Mouse (Mus musculus) spleen, embryonic (tissue): ENCODE measurements around the gene Prex1.

Experiments used
- CTCF ChIA-PET: fragments of 350-600 bp; sonication (Branson Sonifier 250); formaldehyde crosslinking; loops from one replicate; lab custom pipeline; 2022; lab: Charles Lee

Prex1 gene

GRCm38 (mm10) chr2:166728261-166728680 lies 14.6 kb upstream of the Prex1 start:
- CTCF ChIA-PET, result interaction anchor here (0.7 kb wide), 1 partner anchor 8 kb away, joined by 3 read pairs; no protein-coding TSS in a partner anchor

GRCm38 (mm10) chr2:166727790-166728189 lies 14.2 kb upstream of the Prex1 start:
- CTCF ChIA-PET, result no interaction called here

DNA sequence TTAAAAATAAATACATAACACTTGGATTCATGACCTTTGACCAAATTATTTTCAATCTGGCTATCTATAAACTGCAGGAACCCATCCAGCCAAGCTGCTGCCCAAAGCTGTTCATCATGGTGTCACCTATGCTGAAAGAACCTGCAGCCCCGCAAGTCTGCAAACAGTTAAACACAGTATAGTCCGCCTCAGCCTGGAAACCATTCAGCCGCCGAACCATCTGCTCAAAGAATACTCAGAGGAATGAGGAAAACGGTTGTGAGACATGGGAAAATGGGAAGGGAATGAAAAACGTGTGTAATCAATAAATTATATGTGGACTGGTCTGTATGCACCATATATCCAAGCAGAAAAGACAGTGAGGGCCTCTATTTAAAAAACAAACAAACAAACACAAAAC lies 13.3 kb upstream of the Prex1 start:
- CTCF ChIA-PET, result no interaction called here

DNA sequence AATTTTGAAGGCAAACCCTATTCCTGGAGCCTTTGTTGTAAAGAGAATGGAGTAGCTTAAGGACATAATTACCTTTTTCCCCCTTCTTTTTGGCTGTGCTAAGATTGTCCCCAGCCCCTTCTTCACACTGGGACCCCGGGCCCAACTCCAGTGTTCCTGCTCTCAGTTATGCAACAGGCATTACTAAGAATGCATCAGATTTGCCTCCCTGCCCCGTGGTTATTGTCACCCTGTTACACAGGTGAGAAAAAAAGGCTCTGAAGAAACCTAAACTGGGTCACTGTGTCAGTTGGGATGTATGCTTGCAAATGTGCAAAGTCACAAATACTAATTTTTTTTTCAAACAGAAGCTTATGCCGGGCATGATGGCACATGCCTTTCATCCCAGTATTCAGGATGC lies 6.8 kb upstream of the Prex1 start:
- CTCF ChIA-PET, result interaction anchor here (0.5 to 1.2 kb wide), 5 partner anchors 8 to 1917 kb away, joined by 3 to 6 read pairs (median 3); no protein-coding TSS in a partner anchor

DNA sequence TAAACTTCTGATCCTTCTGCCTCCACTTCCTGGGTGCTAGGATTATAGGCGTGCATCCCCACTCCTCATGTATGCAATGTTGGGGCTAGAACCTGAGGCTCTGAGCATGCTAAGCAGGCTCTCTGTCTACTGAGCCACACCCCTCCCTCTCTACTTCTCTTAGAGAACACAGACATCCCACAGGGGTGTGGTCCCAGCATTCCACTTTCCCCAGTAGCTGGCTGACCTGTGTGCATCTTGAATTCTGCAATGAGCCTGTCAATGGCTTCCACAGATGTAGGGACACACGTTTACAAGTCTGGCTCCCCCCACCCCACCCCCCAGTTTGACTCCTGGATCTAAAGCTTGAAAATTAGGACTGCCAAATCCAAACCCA lies 6.3 kb upstream of the Prex1 start:
- CTCF ChIA-PET, result interaction anchor here (0.5 to 1.2 kb wide), 4 partner anchors 9 to 1917 kb away, joined by 3 to 6 read pairs (median 3); no protein-coding TSS in a partner anchor

GRCm38 (mm10) chr2:166719301-166719929 lies 5.8 kb upstream of the Prex1 start:
- CTCF ChIA-PET, result interaction anchor here (0.5 to 1.2 kb wide), 3 partner anchors 9 to 96 kb away, joined by 3 to 5 read pairs (median 4); no protein-coding TSS in a partner anchor

DNA sequence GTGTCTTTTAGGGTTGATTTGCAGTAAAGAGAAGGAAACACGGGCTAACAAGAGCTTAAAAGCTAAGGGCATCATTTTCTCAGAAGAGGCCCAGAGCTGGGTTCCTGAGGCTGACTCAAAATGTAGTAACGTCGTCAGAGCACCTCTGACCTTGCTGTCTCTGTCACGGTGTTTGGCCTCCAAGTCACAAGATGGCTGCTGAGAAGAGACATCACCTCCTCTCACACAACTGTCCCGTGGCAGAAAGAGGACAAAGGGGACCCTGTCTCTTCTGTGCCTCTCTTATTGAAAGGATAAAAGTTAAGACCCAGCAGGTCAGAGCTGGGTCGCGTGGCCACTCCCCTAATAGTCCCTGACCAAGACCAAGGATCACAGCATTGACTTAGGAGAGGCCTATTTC lies 2.4 kb upstream of the Prex1 start:
- CTCF ChIA-PET, result interaction anchor here (0.6 kb wide), 1 partner anchor 42 kb away, joined by 3 read pairs; no protein-coding TSS in a partner anchor

GRCm38 (mm10) chr2:166714427-166714699 lies 731 bp upstream of the Prex1 start:
- CTCF ChIA-PET, result no interaction called here

DNA sequence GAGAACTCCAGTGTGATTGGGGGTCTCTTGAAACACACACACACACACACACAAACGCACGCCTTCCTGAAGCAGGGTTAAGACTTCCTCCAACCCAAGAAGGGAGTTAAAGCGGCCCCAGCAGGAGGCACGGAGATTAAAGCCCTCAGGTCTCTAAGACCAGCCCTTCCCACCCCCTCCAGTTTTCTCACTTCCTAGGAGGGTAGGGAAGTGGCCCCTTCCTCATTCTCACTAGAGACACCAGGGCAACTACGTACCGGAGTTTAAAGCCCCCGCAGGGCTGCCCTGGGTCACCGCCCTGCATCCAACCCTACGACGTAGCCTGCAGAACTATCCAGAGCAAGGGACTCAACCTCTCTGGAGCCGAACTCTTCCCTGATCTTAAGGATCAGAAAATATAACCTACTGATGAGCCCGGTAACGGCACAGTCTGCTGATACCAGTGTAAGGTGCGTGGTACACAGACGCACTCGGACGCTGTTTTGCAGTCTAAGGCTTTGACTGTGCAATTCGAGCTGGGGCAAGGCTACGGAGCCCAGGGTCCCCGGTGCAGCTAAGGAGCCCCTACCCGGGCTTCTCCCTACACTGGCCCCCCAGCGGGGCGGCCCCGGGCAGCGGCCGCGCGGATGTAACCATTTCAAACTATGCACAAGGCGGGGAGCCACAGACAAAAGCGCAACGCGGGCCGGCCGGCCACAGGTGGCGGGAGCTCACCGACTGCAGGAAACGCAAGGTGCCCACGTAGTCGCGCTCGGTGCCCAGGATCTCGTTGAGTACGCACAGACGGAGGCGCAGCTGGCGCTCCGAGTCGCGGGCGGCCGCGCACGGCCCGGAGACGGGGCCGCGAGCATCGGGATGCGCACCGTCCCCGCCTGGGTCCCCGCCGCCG lies 587 bp downstream of the Prex1 start:
- CTCF ChIA-PET, result interaction anchor here (0.7 kb wide), 1 partner anchor 262 kb away, joined by 3 read pairs; no protein-coding TSS in a partner anchor

DNA sequence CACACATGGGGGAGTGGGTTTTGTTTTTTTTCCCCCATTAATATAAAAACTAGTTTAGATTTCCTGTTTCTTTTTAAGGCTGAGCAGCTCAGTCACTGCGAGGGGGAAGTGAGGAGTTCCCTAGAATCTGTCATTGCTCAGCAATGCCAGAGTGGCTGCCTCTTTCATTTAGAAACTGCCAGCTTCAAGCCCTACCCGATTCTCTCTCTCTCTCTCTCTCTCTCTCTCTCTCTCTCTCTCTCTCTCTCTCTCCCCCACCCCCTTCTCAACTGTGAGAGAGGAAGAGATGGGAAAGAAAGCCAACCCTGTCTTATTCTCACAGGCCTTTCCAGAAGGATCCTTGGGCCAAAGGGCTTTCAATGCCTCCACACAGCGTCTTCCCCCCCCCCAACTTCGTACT lies 1.3 kb downstream of the Prex1 start:
- CTCF ChIA-PET, result interaction anchor here (0.6 to 1.6 kb wide), 5 partner anchors 46 to 1241 kb away, joined by 3 to 11 read pairs (median 3); no protein-coding TSS in a partner anchor

DNA sequence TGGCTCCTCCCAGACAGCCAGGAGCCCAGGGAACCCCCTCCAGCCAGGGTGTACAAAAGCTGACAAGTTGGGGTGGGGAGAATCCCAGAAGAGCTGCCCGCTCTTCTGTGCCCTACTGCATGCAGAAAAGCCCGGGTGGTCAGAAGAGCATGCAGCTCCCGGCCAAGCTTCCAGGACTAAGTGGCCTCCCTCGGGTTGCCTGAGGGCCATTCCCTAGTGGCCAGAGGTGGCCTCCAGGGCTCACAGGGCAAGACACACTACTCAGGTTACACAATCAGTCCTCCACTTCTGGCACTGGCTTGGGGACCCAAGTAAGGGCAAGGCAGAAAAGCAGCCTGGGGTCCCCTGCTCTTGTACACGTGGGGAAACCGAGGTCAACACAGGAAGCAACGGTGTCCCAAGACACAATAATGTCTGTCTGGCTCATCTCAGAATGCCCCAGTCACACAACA lies 1.9 kb downstream of the Prex1 start:
- CTCF ChIA-PET, result interaction anchor here (0.6 to 1.6 kb wide), 5 partner anchors 46 to 1240 kb away, joined by 3 to 11 read pairs (median 3); no protein-coding TSS in a partner anchor

GRCm38 (mm10) chr2:166709883-166710282 lies 3.7 kb downstream of the Prex1 start:
- CTCF ChIA-PET, result interaction anchor here (0.7 to 1.3 kb wide), 6 partner anchors 15 to 734 kb away, joined by 3 to 7 read pairs (median 6); no protein-coding TSS in a partner anchor

DNA sequence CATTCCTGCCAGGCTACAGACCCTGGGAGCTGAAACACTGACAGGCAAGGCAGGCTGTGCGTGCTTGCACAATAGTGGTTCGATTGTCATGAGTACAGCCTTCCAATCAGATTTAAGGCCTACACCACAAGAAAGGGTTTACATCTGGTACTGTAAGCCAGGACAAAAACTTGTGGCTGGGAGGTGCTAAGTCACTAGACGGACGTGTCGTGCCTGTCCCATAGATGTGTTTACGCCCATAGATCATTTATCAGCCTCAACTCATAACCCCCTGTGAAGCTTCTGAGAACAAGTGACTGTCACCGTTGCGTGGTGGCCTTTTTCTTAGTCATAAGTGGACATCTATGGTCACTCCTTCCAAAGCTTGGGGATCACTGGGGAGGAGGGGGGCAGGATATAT lies 5.3 kb downstream of the Prex1 start:
- CTCF ChIA-PET, result no interaction called here

GRCm38 (mm10) chr2:166706526-166706925 lies 7.1 kb downstream of the Prex1 start:
- CTCF ChIA-PET, result interaction anchor here (0.6 kb wide), 1 partner anchor 654 kb away, joined by 11 read pairs; no protein-coding TSS in a partner anchor

DNA sequence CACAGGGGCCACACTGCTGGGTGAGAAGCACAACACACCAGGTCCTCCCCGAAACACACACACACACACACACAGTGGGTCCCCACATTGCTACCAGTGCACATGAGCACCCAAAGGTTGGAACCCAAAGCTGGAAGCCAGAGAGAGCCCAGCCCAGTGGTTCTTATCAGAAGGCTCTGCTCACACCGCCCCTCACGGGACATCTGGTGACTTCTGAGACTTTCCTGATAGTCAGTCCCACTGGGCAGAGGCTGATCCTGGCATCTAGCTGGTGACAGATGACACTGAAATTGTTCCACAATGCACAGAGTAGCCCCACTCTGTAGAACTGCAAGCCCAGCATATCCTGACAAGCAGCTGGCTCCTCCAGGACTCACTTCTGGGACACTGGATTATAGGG lies 10.1 kb downstream of the Prex1 start:
- CTCF ChIA-PET, result no interaction called here

DNA sequence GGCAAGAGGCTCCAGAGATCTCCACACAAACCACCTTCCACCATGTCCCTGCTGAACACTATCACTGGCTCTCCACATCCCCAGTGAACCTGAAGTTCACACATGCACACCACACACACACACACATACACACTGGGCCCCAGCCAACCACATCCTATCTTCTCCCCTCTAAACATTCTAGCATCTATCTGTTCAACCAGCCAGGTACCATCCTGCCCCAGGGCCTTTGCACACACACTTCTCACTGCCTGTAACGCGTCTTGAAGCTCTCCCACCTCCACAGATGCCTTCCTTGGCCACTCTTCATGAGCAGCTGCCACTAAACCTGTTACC lies 11.6 kb downstream of the Prex1 start:
- CTCF ChIA-PET, result interaction anchor here (0.5 kb wide), 1 partner anchor 186 kb away, joined by 3 read pairs; no protein-coding TSS in a partner anchor

DNA sequence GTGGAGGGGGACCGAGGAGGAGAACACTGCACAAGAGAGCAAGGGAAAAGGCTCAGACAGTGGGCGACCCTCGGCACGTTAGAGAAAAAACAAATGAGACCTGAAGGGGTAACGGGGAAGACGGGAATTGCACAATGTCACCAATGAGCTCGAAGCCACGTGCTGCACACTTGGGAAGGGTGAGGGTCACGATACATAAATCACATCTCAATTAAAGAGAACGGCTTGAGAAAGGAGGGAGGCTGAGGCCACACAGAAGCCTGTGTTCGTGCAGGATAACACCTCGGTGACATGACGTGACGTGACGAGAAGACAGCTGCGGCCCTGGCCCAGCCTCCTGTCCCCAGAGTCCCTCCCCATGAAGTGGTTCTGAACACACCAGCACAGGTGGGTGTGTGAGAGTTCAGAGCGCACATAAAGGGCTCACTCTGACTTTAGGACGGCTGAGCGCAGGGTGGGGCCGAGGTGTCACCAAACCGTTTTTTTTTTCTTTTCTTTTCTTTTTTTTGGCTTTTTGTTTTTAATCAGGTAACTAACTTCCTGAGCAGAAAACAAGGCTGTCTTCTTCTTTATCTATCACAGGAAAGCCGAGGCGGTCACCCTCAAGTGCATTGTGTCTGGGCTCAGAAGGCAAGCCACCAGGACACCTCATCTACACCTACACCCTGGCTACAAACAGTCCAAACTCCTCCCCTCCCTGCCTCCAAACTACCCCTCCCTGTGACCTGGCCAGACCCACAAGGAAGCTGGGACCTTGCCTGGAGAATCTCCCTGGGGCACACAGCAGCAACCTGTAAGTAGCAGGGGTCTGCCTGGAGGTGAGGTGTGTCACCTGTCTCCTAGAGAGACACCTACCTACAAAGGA lies 12.2 kb downstream of the Prex1 start:
- CTCF ChIA-PET, result no interaction called here

DNA sequence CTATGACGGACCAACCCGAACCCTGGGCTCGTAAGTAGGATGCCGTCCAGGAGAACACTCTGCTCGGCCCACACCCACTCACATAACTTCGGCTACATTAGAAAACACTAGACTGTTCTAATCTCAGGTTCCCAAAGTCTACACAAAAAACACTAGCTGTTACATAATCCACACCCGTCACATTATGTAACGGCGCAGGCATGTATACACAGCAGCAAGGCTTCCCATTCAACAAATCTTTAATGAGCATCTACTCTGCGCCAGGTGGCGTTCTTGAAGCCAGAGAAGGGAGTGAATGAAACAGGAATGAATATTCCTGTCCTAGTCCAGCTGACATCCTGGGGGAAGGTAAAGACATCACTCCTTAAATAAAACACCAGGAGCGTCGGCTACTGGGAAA lies 12.9 kb downstream of the Prex1 start:
- CTCF ChIA-PET, result no interaction called here

DNA sequence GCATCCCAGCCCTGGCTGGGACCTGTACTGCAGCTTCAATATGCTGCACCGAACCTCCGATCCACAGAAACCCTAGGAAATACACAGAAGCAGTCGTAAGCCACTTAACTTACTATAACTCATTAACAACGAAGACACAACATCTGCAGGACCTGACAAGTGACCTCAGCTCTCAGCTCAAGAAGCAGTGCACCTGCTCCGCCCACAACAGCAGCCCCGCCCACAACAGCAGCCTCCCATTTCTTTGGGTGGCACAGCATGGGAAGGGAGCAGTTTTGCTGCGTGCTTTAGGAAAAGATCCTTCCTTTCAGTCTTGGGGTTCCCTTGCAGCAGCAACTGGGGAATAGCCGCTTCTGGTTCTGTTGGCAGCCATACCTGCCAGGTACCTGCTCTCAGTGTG lies 13.5 kb downstream of the Prex1 start:
- CTCF ChIA-PET, result no interaction called here

DNA sequence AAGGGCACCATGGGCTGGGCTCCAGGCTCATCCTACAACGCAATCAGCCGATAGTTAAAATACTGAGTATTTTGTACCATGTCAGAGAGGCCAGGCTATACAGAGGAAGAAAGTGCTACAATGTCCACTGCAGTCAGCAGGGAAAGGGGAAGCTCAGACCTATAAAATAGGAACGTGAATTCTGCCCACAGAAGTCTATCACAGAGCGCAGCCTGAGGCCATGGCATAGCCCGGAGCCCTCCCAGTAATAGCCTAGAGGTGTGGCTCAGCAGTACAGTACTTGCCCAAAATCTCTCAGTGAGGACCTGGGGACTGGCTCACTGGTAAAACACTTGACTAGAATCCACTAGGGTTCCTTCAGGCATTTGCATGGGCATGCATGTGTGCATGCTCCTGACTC lies 14.1 kb downstream of the Prex1 start:
- CTCF ChIA-PET, result no interaction called here

- CTCF ChIA-PET, result interaction anchor here (1.2 kb wide), 1 partner anchor 16 kb away, joined by 3 read pairs; no protein-coding TSS in a partner anchor
Observed at GRCm38 (mm10) chr2:166694616-166695015, 19.0 kb downstream of the Prex1 start.
